Mouse (Mus musculus): ENCODE data around the gene Surf1. TPM values are rescaled to one million over a fixed set of nuclear protein-coding genes. Genes with fewer than 3 reads are reported as not detected.
A peak's percentile ranks its signal among the peaks of the same experiment; 100 is the strongest.

The Surf1 gene
- polyA plus RNA-seq, 1 experiment from 2014 or later = 101 TPM

- Histone ChIP-seq H3K27me3 (ENCODE audit: control insufficient read depth, insufficient read depth, low read length) (no peaks in the 10 kb centered on the region), H3K4me1 (ENCODE audit: control insufficient read depth, insufficient read depth, low read length) (no peaks in the 10 kb centered on the region), H3K27ac (ENCODE audit: low read depth, low read length) (no peak overlapping the region), H3K4me3 (ENCODE audit: low read depth, low read length) (no peak overlapping the region), H3K36me3 (ENCODE audit: control insufficient read depth, insufficient read depth, low read length) (peaks cover 47% of the 10 kb centered on the region), H3K9me3 (ENCODE audit: control insufficient read depth, low read length) (no peaks in the 10 kb centered on the region), H3K9ac (replicated peaks; ENCODE audit: low read depth, low read length) (no peak overlapping the region), H3K4me2 (ENCODE audit: low read depth, low read length) (no peak overlapping the region)
- WGBS = 95% methylated on average over 4 of the region's 4 CpGs
- ATAC-seq (ENCODE audit: low read depth) = no peak
These were observed 35.9 kb upstream of the Surf1 start for GRCm38 (mm10) chr2:26952193-26952592.

- H3K27ac ChIP-seq (ENCODE audit: low read depth, low read length) = no peak overlapping the region
- no peak overlapping the region for H3K4me3 ChIP-seq (ENCODE audit: low read depth, low read length)
- no peaks in the 10 kb centered on the region for H3K4me1 ChIP-seq (ENCODE audit: control insufficient read depth, insufficient read depth, low read length)
- WGBS = 92% methylated on average over 8 of the region's 8 CpGs
- H3K36me3 ChIP-seq (ENCODE audit: control insufficient read depth, insufficient read depth, low read length) = peaks cover 43% of the 10 kb centered on the region
- no peak for ATAC-seq (ENCODE audit: low read depth)
- no peaks in the 10 kb centered on the region for H3K9me3 ChIP-seq (ENCODE audit: control insufficient read depth, low read length)
- no peaks in the 10 kb centered on the region for H3K27me3 ChIP-seq (ENCODE audit: control insufficient read depth, insufficient read depth, low read length)
- no peak overlapping the region for H3K4me2 ChIP-seq (ENCODE audit: low read depth, low read length)
- no peak overlapping the region for H3K9ac ChIP-seq (replicated peaks; ENCODE audit: low read depth, low read length)
These were observed 35.1 kb upstream of the Surf1 start for GRCm38 (mm10) chr2:26951346-26951905.

- no peak for ATAC-seq (ENCODE audit: low read depth)
- Histone ChIP-seq H3K36me3 (ENCODE audit: control insufficient read depth, insufficient read depth, low read length) (peaks cover 33% of the 10 kb centered on the region), H3K27me3 (ENCODE audit: control insufficient read depth, insufficient read depth, low read length) (no peaks in the 10 kb centered on the region), H3K4me3 (ENCODE audit: low read depth, low read length) (no peak overlapping the region), H3K9me3 (ENCODE audit: control insufficient read depth, low read length) (no peaks in the 10 kb centered on the region), H3K4me2 (ENCODE audit: low read depth, low read length) (no peak overlapping the region), H3K4me1 (ENCODE audit: control insufficient read depth, insufficient read depth, low read length) (no peaks in the 10 kb centered on the region), H3K27ac (ENCODE audit: low read depth, low read length) (no peak overlapping the region), H3K9ac (replicated peaks; ENCODE audit: low read depth, low read length) (no peak overlapping the region)
- WGBS = 92% methylated on average over 2 of the region's 2 CpGs
These were observed 34.1 kb upstream of the Surf1 start for GRCm38 (mm10) chr2:26950411-26950810.

- Histone ChIP-seq H3K4me1 (ENCODE audit: control insufficient read depth, insufficient read depth, low read length) (no peaks in the 10 kb centered on the region), H3K9me3 (ENCODE audit: control insufficient read depth, low read length) (no peaks in the 10 kb centered on the region), H3K4me2 (ENCODE audit: low read depth, low read length) (no peak overlapping the region), H3K36me3 (ENCODE audit: control insufficient read depth, insufficient read depth, low read length) (0 out of 2 replicates have a peak, but pooled peaks cover 4% of the 10 kb centered on the region), H3K27me3 (ENCODE audit: control insufficient read depth, insufficient read depth, low read length) (no peaks in the 10 kb centered on the region), H3K4me3 (ENCODE audit: low read depth, low read length) (no peak overlapping the region), H3K27ac (ENCODE audit: low read depth, low read length) (no peak overlapping the region), H3K9ac (replicated peaks; ENCODE audit: low read depth, low read length) (no peak overlapping the region)
- 88% methylated on average over 3 of the region's 3 CpGs for WGBS
- no peak for ATAC-seq (ENCODE audit: low read depth)
These were observed 26.9 kb upstream of the Surf1 start for GRCm38 (mm10) chr2:26943253-26943652.

GRCm38 (mm10) chr2:26941539-26941938, 25.2 kb upstream of the Surf1 start:
- no peak overlapping the region for H3K4me3 ChIP-seq (ENCODE audit: low read depth, low read length)
- no peaks in the 10 kb centered on the region for H3K36me3 ChIP-seq (ENCODE audit: control insufficient read depth, insufficient read depth, low read length)
- 52% methylated on average over 5 of the region's 5 CpGs for WGBS
- no peaks in the 10 kb centered on the region for H3K27me3 ChIP-seq (ENCODE audit: control insufficient read depth, insufficient read depth, low read length)
- H3K9me3 ChIP-seq (ENCODE audit: control insufficient read depth, low read length) = no peaks in the 10 kb centered on the region
- ATAC-seq (ENCODE audit: low read depth) = no peak
- no peaks in the 10 kb centered on the region for H3K4me1 ChIP-seq (ENCODE audit: control insufficient read depth, insufficient read depth, low read length)
- H3K27ac ChIP-seq (ENCODE audit: low read depth, low read length) = no peak overlapping the region
- H3K4me2 ChIP-seq (ENCODE audit: low read depth, low read length) = no peak overlapping the region
- no peak overlapping the region for H3K9ac ChIP-seq (replicated peaks; ENCODE audit: low read depth, low read length)

GRCm38 (mm10) chr2:26936425-26936824, 20.1 kb upstream of the Surf1 start:
- H3K4me3 ChIP-seq (ENCODE audit: low read depth, low read length) = no peak overlapping the region
- H3K27me3 ChIP-seq (ENCODE audit: control insufficient read depth, insufficient read depth, low read length) = no peaks in the 10 kb centered on the region
- no peak overlapping the region for H3K27ac ChIP-seq (ENCODE audit: low read depth, low read length)
- ATAC-seq (ENCODE audit: low read depth) = no peak
- H3K9me3 ChIP-seq (ENCODE audit: control insufficient read depth, low read length) = no peaks in the 10 kb centered on the region
- no peaks in the 10 kb centered on the region for H3K36me3 ChIP-seq (ENCODE audit: control insufficient read depth, insufficient read depth, low read length)
- H3K4me1 ChIP-seq (ENCODE audit: control insufficient read depth, insufficient read depth, low read length) = peaks cover 11% of the 10 kb centered on the region
- H3K9ac ChIP-seq (replicated peaks; ENCODE audit: low read depth, low read length) = no peak overlapping the region
- H3K4me2 ChIP-seq (ENCODE audit: low read depth, low read length) = no peak overlapping the region
- WGBS = 72% methylated on average over 1 of the region's 1 CpGs

GRCm38 (mm10) chr2:26935286-26935685, 19.0 kb upstream of the Surf1 start:
- Histone ChIP-seq H3K27me3 (ENCODE audit: control insufficient read depth, insufficient read depth, low read length) (no peaks in the 10 kb centered on the region), H3K4me3 (ENCODE audit: low read depth, low read length) (no peak overlapping the region), H3K36me3 (ENCODE audit: control insufficient read depth, insufficient read depth, low read length) (no peaks in the 10 kb centered on the region), H3K27ac (ENCODE audit: low read depth, low read length) (no peak overlapping the region), H3K4me2 (ENCODE audit: low read depth, low read length) (no peak overlapping the region), H3K9me3 (ENCODE audit: control insufficient read depth, low read length) (no peaks in the 10 kb centered on the region), H3K9ac (replicated peaks; ENCODE audit: low read depth, low read length) (no peak overlapping the region), H3K4me1 (ENCODE audit: control insufficient read depth, insufficient read depth, low read length) (peaks cover 12% of the 10 kb centered on the region)
- 95% methylated on average over 2 of the region's 2 CpGs for WGBS
- ATAC-seq (ENCODE audit: low read depth) = no peak

- H3K27ac ChIP-seq (ENCODE audit: low read depth, low read length) = peak within 1 kb of the TSS; percentile 77
- under 1% methylated on average over 39 of the region's 70 CpGs for WGBS
- peak; percentile 95 for ATAC-seq (ENCODE audit: low read depth)
These were observed 17.1 kb upstream of the Surf1 start, which contains the start of the genes Surf4 and Stkld1 for GRCm38 (mm10) chr2:26933304-26934055. Surf4 (minus strand) TSS chr2:26933928. Stkld1 (plus strand) TSS chr2:26934047.

More at GRCm38 (mm10) chr2:26933304-26934055, 17.1 kb upstream of the Surf1 start, which contains the start of the genes Surf4 and Stkld1:
- Histone ChIP-seq H3K4me1 (ENCODE audit: control insufficient read depth, insufficient read depth, low read length) (peaks cover 12% of the 10 kb centered on the region), H3K9me3 (ENCODE audit: control insufficient read depth, low read length) (no peaks in the 10 kb centered on the region), H3K9ac (replicated peaks; ENCODE audit: low read depth, low read length) (peak within 1 kb of the TSS; percentile 97), H3K4me3 (ENCODE audit: low read depth, low read length) (peak within 1 kb of the TSS; percentile 97), H3K36me3 (ENCODE audit: control insufficient read depth, insufficient read depth, low read length) (no peaks in the 10 kb centered on the region), H3K27me3 (ENCODE audit: control insufficient read depth, insufficient read depth, low read length) (no peaks in the 10 kb centered on the region), H3K4me2 (ENCODE audit: low read depth, low read length) (peak within 1 kb of the TSS; percentile 89)

Data from neural tube, embryonic 14.5 days (tissue).